Mouse (Mus musculus) heart, postnatal 0 days (tissue): ENCODE data around the gene Slc10a4. TPM values are rescaled to one million over a fixed set of nuclear protein-coding genes. Genes with fewer than 3 reads are reported as not detected.
A peak's percentile ranks its signal among the peaks of the same experiment; 100 is the strongest.

ENCODE experiments used
- ATAC-seq: fragments of 200-750 bp; cut with Nextera tagmentation; 2 replicates; pipeline ENCODE4 v1.8.0; 2017; ENCODE audit warnings: low read depth, moderate number of reproducible peaks, moderate library complexity; ENCODE audit not compliant: insufficient read depth
- DNase-seq: peaks from one replicate; pipeline ENCODE4 v3.0.0-alpha.2; 2016; ENCODE audit warnings: low spot score
- H3K27ac ChIP-seq: fragments of 300-500 bp; sonication (generic); 2 replicates; pipeline ENCODE4 v1.5.1; 2014; ENCODE audit warnings: low read depth, mild to moderate bottlenecking
- H3K27me3 ChIP-seq: fragments of 300-500 bp; sonication (generic); 2 replicates; pipeline ENCODE4 v1.6.1; 2014; ENCODE audit warnings: low read length, mixed read lengths; ENCODE audit not compliant: control insufficient read depth, insufficient read depth
- H3K36me3 ChIP-seq: fragments of 300-500 bp; sonication (generic); replicated peaks from 2 replicates; pipeline ENCODE4 v1.6.1; 2014; ENCODE audit warnings: low read length, mixed read lengths; ENCODE audit not compliant: control insufficient read depth, insufficient read depth
- H3K4me1 ChIP-seq: fragments of 300-500 bp; sonication (generic); 2 replicates; pipeline ENCODE4 v1.6.1; 2014; ENCODE audit warnings: antibody characterized with exemption; ENCODE audit not compliant: control insufficient read depth, insufficient read depth
- H3K4me2 ChIP-seq: fragments of 300-500 bp; sonication (generic); 2 replicates; pipeline ENCODE4 v1.6.1; 2014; ENCODE audit warnings: low read depth, mild to moderate bottlenecking, low read length, moderate library complexity
- H3K4me3 ChIP-seq: fragments of 300-500 bp; sonication (generic); 2 replicates; pipeline ENCODE4 v1.5.1; 2014; ENCODE audit warnings: low read depth, low read length
- H3K9ac ChIP-seq: fragments of 300-500 bp; sonication (generic); replicated peaks from 2 replicates; pipeline ENCODE4 v1.6.1; 2014; ENCODE audit warnings: low read depth, low read length, mixed read lengths
- H3K9me3 ChIP-seq: fragments of 300-500 bp; sonication (generic); replicated peaks from 2 replicates; pipeline ENCODE4 v1.6.1; 2016; ENCODE audit warnings: low read length; ENCODE audit not compliant: control insufficient read depth
- CTCF ChIP-seq: IDR thresholded peaks from 2 replicates; pipeline ENCODE4 v1.5.1; 2016; ENCODE audit warnings: antibody characterized with exemption, control low read depth, low read depth
- EP300 ChIP-seq: IDR thresholded peaks from 2 replicates; pipeline ENCODE4 v1.6.1; 2016; ENCODE audit warnings: antibody characterized with exemption, low read depth
- WGBS: fragments of 180-500 bp; shearing (Covaris S2); extraction: QIAGEN DNeasy Blood & Tissue Kit; methylation state at CpG from one replicate; pipeline ENCODE4 v1.1.7; 2014; 5-methylcytosine and 5-hydroxymethylcytosine counted together
- polyA plus RNA-seq: library from polyadenylated mRNA; unstranded; fragments of >200 nt; fragmentation: Nextera tagmentation; extraction: Ambion mirVana; gene quantifications from 2 replicates; pipeline ENCODE4 v1.2.1, GENCODE M21; 2015
- total RNA-seq: library from RNA; depleted of rRNA; stranded (reverse); fragments of >200 nt; gene quantifications from 2 replicates; pipeline ENCODE4 v1.2.3, GENCODE M21; 2014; ENCODE audit warnings: low replicate concordance; rRNA removed

The Slc10a4 gene
- total RNA-seq = not detected in 2 replicates
- polyA plus RNA-seq = 0.19 TPM in 2 replicates

GRCm38 (mm10) chr5:73006784-73007581, at the start of gene Slc10a4:
Gene Slc10a4 (plus strand): TSS chr5:73006883.
- DNase-seq (no peak), ATAC-seq (peak; percentile 71)
- no peak within 1 kb of the TSS for H3K9ac ChIP-seq

DNA sequence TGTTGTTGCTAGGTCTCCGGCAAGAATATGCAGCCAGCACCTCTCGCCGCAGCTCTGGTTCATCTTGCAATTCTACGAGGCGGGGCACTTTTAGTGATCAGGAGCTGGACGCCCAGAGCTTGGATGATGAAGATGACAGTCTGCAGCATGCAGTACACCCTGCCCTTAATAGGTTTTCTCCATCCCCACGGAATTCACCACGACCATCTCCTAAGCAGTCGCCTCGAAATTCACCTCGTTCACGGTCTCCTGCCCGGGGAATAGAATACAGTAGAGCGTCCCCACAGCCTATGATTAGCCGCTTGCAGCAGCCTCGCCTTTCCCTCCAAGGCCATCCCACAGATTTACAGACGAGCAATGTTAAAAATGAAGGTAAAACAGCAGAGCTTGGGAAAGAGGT, 49.4 kb upstream of the Slc10a4 start:
- TF ChIP-seq CTCF (no peak), EP300 (no peak)
- H3K27me3 ChIP-seq = no peaks in the 10 kb centered on the region
- H3K4me3 ChIP-seq = no peak overlapping the region
- no peak overlapping the region for H3K4me2 ChIP-seq
- 89% methylated on average over 17 of the region's 17 CpGs for WGBS
- H3K4me1 ChIP-seq = no peaks in the 10 kb centered on the region
- no peak for ATAC-seq
- H3K9me3 ChIP-seq = no peaks in the 10 kb centered on the region
- DNase-seq = no peak
- H3K9ac ChIP-seq = no peak overlapping the region
- no peak overlapping the region for H3K27ac ChIP-seq
- H3K36me3 ChIP-seq = peaks cover 22% of the 10 kb centered on the region

More at GRCm38 (mm10) chr5:73006784-73007581, at the start of gene Slc10a4:
- Histone ChIP-seq H3K4me2 (peak within 1 kb of the TSS; percentile 62), H3K27me3 (peaks cover 22% of the 10 kb centered on the region), H3K9me3 (no peaks in the 10 kb centered on the region), H3K27ac (no peak within 1 kb of the TSS), H3K36me3 (no peaks in the 10 kb centered on the region), H3K4me3 (peak within 1 kb of the TSS; percentile 42), H3K4me1 (peaks cover 7% of the 10 kb centered on the region)
- whole genome bisulfite sequencing = 7% methylated on average over 64 of the region's 65 CpGs
- TF ChIP-seq CTCF (no peak), EP300 (no peak)

GRCm38 (mm10) chr5:72960096-72960495, 46.6 kb upstream of the Slc10a4 start:
- no peaks in the 10 kb centered on the region for H3K27me3 ChIP-seq

GRCm38 (mm10) chr5:72965706-72966105, 41.0 kb upstream of the Slc10a4 start:
- TF ChIP-seq EP300 (no peak), CTCF (no peak)
- H3K9ac ChIP-seq = no peak overlapping the region
- H3K4me1 ChIP-seq = no peaks in the 10 kb centered on the region
- no peak overlapping the region for H3K27ac ChIP-seq
- H3K4me2 ChIP-seq = no peak overlapping the region
- H3K36me3 ChIP-seq = peaks cover 51% of the 10 kb centered on the region
- ATAC-seq (no peak), DNase-seq (no peak)
- no peaks in the 10 kb centered on the region for H3K27me3 ChIP-seq
- 81% methylated on average over 3 of the region's 3 CpGs for WGBS
- no peak overlapping the region for H3K4me3 ChIP-seq
- no peaks in the 10 kb centered on the region for H3K9me3 ChIP-seq

More at GRCm38 (mm10) chr5:72960096-72960495, 46.6 kb upstream of the Slc10a4 start:
- Histone ChIP-seq H3K9ac (no peak overlapping the region), H3K36me3 (peaks cover 30% of the 10 kb centered on the region), H3K4me2 (no peak overlapping the region), H3K9me3 (no peaks in the 10 kb centered on the region), H3K4me1 (no peaks in the 10 kb centered on the region), H3K27ac (no peak overlapping the region), H3K4me3 (no peak overlapping the region)
- WGBS = 78% methylated on average over 6 of the region's 6 CpGs
- TF ChIP-seq CTCF = no peak
- no peak for TF ChIP-seq EP300
- no peak for DNase-seq
- no peak for ATAC-seq

DNA sequence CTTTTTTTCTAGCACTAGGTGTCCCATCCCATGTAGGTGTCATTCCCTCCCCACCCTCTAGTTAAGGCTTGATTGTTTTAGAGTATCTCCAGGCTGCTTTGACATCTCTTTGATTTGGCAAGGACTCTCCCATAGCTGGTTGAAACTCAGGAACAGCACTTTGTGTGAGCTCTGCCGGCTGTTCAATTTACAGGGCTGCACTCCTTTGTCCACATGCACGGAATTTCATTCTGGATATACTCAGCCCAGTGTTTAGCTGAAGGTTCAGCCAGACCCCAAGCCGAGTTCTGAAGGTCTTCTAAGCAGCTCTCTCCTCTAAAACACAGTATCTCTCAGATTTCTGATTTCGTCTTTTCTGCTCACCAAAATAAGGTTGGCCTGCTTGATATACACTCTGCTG, 34.2 kb upstream of the Slc10a4 start:
- H3K9me3 ChIP-seq = no peaks in the 10 kb centered on the region
- DNase-seq (no peak), ATAC-seq (no peak)
- H3K4me2 ChIP-seq = no peak overlapping the region
- H3K27ac ChIP-seq = no peak overlapping the region
- no peaks in the 10 kb centered on the region for H3K27me3 ChIP-seq
- no peak overlapping the region for H3K4me3 ChIP-seq
- no peak overlapping the region for H3K9ac ChIP-seq
- TF ChIP-seq EP300 = no peak
- no peak for TF ChIP-seq CTCF
- H3K36me3 ChIP-seq = peaks cover 77% of the 10 kb centered on the region
- 52% methylated on average over 4 of the region's 4 CpGs for WGBS
- H3K4me1 ChIP-seq = no peaks in the 10 kb centered on the region

GRCm38 (mm10) chr5:72972934-72973333, 33.7 kb upstream of the Slc10a4 start:
- Histone ChIP-seq H3K36me3 (peaks cover 76% of the 10 kb centered on the region), H3K27ac (no peak overlapping the region)

More at GRCm38 (mm10) chr5:72972934-72973333, 33.7 kb upstream of the Slc10a4 start:
- Histone ChIP-seq H3K9ac (no peak overlapping the region), H3K4me3 (no peak overlapping the region), H3K27me3 (no peaks in the 10 kb centered on the region), H3K4me1 (no peaks in the 10 kb centered on the region), H3K9me3 (no peaks in the 10 kb centered on the region), H3K4me2 (no peak overlapping the region)
- 60% methylated on average over 5 of the region's 5 CpGs for WGBS
- DNase-seq (no peak), ATAC-seq (no peak; the same call in 1 of the 2 replicates)
- TF ChIP-seq CTCF (0 out of 2 replicates have a peak, but pooled peaks have one; percentile 23), EP300 (no peak)
